Mouse (Mus musculus): ENCODE measurements at regions not wholly inside any gene's neighbourhood (a gene's known extent, or its start where the extent isn't known, plus 50 kb on each side); places are given as distances from the start of the nearest gene placed in this dataset.
"Not testable (repeated sequence)": the region's sequence is repeated elsewhere in the genome, so short reads cannot be mapped to it uniquely, and the experiment has no call there.

DNA sequence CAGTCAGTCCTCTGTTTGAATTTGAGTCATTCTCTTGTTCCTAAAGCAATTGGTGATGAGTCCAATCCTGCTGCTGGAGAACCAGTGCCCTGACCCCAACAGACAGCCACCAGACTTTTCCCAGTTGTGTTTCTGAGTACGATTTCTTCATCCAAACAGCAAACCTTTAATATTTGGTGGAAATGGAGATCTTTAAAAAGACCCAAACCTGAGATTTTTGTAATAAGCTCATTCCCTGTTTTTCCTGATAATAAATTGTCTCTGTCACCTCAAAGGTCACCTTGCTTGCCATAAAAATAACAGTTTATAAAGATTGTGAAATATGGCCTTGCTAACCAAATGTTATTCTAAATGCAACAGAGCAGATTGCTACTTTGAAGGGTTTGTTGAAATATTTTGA is 199.0 kb downstream of the Fam43a start:
- no peak for DNase-seq (ENCODE audit: low spot score in 2 of 2)

DNA sequence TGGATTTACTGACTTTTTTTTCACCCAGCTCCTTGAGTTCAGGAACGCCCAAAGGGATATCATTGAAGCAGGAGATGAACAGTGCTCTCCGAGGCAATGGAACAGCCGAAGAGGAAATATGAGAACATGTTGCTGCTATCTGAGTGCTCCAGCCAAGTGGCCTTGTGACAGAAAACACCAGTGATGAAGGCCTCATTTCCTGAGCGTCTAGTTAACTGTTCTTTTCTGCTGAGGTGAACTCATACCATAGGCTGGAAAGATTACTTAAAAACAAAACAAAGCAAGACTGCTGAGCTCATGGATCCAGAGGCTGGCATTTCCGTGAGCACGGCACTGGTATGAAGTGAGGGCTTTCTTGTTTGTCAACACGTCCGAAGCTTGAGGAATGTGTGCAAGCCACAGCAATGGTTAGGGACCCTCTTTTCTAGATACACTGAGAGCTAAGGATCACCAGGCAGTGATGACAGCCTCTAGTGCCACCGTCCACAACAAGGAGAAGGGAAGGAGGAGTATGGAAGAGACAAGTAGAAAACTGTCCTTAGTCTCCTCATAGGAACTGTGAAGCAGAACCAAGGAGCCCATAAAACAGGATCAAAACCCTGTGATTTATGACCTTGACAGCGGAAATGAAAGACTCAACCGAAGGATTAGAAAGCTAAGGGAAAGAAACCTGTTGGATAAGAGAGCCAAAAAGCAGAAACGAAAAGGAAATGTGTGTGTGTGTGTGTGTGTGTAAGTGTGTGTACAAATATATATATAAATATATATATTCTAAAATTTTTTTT is 200.4 kb downstream of the Fam43a start:
- no peak for DNase-seq (ENCODE audit: low spot score in 2 of 2)

DNA sequence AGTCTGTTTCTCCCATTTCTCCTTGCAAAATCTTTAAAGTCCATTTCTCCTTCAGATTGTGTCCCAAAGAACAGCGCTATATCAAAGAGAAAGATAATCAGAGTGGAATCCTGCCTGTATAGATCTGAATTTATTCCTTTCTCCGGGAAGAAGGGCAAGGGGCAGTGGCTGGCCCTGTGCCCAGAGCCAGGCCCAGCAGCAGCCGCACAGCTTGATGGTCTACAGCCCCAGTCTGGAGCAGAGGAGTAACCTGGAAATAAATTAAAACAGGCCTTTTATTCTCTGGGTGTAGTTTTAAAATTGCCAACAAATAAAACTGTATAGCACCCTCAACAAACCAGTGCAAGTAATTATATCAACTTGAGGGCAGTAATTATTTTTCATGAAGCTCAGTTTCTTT is 204.5 kb downstream of the Fam43a start:
- DNase-seq (ENCODE audit: low spot score in 2 of 2) = no peak

DNA sequence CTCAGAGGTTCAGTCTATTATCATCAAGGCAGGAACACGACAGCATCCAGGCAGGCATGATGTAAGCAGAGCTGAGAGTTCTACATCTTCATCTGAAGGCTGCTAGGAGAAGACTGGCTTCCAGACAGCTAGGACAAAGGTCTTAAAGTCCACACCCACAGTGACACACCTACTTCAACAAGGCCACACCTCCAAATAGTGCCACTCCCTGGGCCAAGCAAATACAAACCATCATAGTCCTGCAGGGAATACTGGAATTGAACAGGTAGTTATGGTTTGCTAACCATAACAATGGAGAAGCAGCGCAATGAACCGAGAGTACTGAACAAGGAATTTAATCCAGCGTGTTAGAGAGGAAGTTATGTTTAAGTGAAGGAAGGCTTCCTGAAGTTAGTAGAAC is 206.7 kb downstream of the Fam43a start:
- DNase-seq (ENCODE audit: low spot score in 2 of 2) = not testable (repeated sequence)

DNA sequence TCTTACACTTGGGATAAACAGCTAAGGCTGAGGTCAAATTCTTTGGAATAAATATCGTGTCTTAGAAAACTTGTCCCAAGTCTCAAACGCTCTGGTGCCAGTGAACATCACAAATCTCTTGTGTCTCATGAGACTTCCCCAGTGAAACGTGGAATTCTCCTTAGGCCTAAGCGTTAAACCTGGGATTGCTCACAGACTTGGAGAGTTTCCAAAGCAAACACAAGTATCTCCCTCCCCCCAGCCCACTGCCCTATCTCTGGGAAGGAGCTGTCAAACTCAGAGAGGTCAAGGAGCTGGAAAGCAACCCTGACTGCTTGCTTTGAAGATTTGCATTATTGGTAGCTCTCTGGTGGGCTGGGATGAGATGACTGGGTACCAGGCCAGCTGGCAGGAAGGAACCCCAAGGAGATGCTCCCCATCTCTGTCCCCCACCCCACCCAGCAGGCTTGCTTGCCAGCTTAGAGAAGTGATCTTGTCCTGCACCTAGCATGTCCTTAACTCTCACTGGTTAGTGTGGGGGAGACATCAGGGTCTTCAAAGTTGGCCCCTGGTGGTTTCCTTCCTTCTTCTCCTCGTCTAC is 219.1 kb downstream of the Fam43a start:
- DNase-seq (ENCODE audit: low spot score in 2 of 2) = no peak

DNA sequence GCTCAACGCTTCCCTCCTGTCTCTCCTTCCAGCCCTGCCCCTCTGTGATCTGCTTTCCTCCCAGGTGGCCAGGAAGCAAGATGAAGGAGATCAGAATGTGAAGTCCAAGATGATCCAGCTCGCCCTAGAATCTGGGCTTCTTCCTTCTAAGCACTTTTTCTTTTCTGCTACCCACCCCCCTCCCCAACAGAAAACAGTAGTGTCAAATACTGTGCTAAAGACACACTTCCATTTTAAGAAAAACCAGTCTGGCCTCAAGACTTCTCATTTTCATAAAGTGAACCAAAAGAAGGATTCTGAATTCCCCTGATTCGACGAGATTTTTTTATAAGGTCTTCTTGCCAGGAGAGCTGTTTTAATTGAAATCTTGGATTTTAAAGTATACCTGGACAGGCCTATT is 219.8 kb downstream of the Fam43a start:
- DNase-seq (ENCODE audit: low spot score in 2 of 2) = no peak

DNA sequence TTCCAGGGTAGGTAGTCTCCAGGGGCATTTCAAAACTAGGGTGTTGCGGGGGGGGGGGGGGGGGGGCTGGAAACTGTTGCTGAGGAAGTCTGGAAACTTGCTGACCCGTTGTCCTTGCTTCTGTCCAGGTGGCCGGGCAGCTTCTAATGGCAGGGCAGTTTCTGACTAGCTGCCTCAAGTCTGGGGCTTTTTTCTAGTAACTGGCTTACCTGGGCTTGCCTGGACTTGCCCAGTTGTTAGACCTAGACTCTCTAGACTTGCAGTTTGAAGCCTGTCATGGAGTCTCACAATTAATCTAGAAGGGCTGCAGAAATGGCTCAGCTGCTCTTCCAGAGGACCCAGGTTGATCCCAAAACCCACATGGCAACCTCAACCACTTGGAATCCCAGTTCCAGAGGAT is 220.7 kb downstream of the Fam43a start:
- DNase-seq (ENCODE audit: low spot score in 2 of 2) = no peak

DNA sequence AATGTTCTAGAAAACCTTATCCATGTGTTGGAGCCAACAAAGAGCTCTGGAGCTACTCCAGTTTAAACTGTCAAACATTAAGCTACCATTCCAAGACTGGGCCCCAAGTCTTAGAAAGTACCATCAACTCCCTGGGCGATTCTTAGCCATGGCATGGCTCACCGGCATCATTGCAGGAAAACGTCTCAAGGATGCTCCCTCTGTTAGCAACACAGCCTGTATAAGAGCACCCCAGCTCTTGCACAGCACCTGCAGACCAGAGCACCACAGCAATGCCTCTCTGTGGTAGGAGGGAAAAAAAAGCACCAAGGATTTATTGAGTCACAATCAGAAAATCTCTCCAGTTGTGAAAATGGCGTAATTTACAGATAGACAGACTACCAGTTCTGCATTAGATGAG is 221.2 kb downstream of the Fam43a start:
- no peak for DNase-seq (ENCODE audit: low spot score in 2 of 2)

DNA sequence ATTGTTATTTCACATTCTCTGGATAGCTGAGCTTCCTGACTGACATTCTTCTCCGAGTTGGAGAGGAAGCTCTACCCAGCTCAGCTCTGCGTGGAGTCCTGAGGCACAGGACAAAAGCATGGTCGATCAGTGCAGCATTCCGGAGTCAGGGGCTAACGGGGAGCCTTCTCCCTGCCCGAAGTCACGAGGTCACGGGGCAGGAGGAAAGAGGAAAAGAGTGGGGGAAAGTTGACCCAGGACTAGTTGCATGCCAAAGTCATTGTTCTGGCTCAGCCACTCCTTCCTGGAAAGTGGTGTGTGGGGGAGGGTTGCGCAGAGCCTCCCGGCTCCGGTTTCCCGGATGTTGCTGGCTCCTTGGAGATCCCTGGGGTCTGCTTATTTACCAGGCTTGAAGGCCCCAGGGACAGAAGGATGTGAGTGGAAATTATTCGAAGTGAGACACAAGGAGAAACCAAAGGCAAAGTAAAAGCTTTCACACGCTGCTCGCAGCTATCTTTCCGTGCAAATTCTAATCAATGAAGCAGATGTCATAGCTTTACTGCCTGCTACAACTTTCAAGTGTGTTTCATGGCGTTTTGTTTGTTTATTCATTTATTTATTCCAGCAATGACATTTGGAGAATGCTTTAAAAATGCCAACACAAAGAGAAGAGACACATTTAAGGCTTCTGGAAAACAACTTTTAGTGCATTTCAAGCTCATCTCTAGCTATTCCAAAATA is 221.8 kb downstream of the Fam43a start:
- no peak for DNase-seq (ENCODE audit: low spot score in 2 of 2)

DNA sequence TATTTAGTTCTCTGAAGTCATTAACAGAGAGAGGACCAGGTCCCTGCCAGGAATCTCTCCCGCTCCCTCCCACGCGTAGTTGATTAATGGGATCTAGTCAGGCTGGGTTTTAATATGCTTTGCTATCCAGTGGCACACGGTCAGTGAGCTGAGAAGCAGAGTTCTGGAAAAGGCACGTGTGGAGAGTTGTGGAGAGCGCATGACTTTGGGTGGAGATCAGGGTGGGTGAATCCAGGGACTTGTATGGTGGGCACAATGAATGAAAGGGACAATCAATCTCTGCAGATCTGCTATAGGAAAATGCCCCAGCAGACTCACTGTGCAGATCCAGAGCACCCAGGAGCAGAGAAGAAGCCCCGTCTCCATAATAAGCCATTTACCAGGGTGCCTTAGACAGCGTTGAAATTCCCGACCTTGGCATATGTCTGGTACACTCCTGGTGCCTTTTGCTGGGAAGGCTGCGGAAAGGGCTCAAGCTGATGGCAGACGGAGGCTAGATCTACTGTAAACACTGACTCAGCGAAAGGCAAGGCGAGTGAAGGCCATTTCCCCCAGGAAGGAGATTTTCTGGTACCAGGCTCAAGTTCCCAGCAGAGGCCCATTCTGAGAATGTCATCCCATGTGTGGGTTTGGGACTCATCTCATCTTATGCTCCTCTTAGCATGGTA is 222.5 kb downstream of the Fam43a start:
- DNase-seq (ENCODE audit: low spot score in 2 of 2) = no peak

DNA sequence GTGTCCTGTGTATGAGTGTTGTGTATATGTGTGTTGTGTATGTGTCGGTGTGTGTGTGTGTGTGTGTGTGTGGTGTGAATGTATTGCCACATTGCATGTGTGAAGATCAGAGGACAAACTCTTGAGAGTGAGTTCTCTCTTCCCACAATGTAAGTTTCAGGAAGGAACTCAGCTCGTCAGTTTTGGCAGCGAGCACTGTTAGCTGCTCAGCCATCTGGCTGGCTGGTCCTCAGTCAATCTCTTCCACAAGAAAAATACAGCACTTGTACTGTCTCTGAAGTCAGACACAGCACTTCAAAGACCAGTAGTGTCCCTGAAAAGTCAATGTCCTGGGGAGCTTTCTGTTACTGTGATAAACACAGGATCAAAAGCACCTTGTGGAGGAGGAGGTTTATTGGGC is 226.6 kb downstream of the Fam43a start:
- DNase-seq (ENCODE audit: low spot score in 2 of 2) = peak; percentile 19 to 72

DNA sequence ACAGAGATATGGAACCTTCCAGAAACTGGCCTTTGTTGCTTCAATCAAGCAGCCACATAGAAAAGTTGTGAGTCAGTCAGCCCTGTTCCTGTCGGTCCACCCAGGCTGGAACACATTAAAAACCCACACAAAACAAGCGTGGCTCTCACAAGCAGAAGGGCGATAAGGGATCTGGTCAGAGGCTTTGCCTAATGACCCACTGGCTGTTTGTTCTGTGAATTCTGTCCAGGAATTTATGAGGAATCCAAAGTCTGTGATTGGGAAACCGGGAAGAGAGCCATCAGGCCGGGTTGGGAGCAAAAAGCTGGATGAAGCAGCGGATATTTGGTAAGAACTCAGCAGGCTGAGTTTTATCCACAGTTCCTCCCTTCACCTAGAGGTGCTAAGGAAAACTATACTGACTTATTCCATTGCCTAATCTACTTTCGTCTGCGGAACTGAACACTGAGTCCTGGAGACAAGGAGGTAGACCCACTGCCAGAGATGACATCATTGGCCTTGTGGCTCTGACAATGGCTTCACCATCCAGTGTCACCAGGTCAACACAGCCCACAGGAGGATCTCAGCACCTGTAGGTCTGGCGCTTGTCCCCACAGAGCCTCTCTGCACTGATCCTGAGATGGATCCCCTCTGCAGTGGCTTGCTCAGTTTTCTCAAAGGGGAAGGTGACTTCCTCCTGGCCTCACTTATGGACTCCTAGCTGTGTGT is 228.5 kb downstream of the Fam43a start:
- DNase-seq (ENCODE audit: low spot score in 2 of 2) = no peak

DNA sequence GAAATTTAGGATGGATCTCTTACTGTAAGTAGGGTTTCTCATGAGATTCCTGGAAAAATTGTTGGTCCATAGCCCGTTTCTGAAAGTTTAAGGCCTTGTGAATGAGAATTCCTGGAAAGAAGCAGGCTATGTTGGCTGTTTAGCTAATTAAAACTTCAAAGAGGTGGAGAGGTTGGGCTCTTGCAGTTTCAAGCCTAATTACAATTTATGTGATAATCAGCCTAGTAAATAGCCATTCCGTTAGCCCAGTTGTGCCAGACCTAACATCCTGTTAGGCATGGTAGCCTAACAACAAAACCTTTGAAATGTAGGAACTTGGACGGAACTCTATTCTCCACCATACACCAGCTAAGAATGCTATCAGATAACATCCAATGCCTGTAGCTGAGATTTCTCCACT is 235.0 kb downstream of the Fam43a start:
- DNase-seq (ENCODE audit: low spot score in 2 of 2) = no peak

DNA sequence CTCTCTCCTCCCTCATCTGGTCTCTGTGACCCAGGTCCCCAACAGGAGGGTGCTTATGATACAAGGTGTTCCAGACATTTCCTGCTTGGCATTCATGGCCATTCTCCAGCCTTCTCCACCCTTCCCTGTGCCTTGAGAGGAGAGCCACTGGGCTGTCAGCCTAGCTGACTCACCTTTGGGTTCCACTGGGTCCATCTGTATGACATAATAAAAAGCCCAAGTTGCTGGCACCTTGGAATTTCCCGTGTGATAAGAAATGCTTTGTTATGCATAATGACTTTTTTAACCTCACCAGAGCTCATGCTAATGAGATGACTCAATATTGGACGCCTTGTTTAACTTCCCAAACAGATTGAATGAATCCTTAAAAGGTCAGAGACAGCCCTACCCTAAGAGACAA is 236.2 kb downstream of the Fam43a start:
- DNase-seq (ENCODE audit: low spot score in 2 of 2) = no peak

DNA sequence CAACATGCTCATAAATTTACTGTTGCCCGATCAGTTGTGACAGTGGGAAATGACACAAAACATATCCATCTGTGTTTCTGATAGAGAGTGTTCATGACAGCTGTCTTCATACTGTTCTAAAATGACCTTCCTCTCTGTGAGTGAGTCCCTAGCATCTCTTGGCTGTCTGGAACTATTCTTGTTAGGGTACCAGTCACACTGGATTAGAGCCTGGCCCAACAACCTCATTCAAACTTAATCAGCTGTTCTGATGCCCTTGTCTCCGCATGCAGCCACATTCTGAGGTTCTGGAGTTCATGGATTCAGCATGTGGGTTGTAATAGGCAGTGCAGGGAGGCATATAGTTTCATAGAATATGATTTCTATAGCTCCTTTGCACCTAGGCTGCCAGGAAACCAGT is 238.4 kb downstream of the Xxylt1 start:
- no peak for DNase-seq (ENCODE audit: low spot score in 2 of 2)

DNA sequence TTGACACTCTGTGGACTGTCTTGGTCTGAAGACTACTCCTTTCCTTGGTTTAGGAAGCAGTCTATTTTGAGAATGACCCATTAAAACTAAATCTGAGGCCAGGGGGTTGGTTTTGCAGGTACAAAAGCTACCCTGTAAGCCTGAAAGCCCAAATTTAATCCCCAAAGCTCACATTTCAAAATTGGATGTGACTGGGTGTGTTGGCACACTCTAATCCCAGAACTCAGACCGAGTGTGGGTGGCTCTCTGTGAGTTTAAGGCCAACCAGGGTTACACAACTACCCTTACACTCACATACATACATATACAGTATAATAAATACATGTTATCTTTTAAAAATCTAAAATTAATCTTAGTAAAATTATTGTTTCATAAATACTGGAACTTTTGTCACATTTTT is 228.6 kb downstream of the Xxylt1 start:
- no peak for DNase-seq (ENCODE audit: low spot score in 2 of 2)

DNA sequence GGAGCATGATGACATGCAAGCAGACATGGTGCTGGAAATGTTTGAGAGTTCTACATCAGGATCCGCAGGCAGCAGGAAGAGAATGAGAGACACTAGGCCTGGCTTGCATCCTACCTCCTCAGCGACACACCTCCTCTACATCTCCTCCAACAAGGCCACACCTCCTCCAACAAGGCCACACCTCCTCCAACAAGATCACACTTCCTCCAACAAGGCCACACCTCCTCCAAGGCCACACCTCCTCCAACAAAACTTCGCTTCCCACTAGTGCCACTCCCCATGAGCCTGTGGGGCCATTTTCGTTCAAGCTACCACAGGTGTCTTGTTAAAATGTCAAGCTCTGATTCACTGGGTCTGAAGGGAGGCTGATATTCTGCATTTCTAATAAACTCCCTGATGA is 226.5 kb downstream of the Xxylt1 start:
- DNase-seq (ENCODE audit: low spot score in 2 of 2) = no peak

DNA sequence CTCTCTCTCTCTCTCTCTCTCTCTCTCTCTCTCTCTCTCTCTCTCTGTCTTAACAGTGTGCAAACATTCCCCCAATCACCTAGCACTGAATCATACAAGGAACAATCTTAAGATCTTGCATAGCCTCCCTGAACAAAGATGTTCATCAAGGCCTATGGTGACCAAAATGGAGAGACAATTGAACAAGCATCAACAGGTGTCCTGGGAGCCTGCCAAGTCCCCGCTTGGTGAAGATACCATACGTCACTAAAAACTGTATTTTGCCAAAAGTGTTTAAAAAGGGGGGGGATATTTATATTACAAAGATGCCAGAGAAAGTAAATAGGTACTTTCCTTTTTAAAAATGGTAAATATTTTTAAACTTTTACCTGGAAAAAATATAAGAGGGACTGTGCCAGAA is 223.6 kb downstream of the Xxylt1 start:
- no peak for DNase-seq (ENCODE audit: low spot score in 2 of 2)

DNA sequence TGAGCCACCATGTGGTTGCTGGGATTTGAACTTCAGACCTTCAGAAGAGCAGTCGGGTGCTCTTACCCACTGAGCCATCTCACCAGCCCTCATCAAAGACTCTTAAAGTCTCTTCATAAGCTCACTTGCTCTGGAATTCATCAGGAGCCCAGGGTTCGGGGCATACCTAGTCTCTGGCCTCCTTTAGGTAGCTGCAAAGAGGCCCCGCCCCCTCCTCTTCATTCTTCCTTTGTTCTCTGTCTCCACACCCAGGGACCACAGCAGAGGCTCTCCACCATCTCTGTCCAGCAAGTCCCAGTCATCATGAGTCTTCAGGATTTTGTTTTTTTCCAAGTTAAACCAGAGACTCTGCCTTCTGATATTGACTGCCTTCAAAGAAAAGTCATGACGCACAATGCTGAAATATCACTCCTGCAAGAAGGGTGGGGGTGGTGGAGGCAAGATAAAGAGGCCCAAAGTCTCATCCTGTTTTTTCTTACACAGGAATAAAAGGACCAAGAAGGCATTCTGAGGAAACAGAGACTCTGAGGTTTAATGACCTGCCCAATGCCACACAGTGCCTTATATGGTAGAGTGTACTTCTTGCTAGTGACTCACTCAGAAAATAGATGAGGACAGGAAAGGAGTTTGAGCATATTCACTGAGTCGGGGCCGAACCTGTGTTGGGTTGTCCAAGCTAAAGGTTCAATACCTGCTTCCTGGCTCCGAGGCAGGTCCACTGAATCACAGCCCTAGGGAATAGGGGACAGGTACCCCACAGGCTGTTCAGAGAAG is 211.9 kb downstream of the Xxylt1 start:
- no peak for DNase-seq (ENCODE audit: low spot score in 2 of 2)

DNA sequence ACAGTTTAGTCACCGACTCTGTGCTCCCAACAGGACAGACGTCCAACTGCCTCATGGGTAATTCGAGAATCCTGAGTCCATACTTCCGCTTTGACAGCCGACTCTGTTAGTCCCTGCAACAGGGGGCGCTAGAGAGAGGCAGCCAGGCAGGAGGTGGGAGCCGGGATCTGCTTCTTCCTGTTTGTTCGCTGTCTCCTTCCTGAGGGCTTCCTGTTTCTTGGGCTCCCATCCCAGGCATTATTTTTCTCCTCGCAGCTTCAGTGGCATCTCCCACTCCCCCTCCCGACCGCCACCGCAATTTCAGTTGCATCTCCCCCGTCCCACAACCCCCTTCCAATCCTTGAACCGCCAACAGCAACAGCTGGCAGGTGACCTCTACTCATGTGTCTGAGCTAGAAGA is 211.1 kb downstream of the Xxylt1 start:
- DNase-seq (ENCODE audit: low spot score in 2 of 2) = no peak

DNA sequence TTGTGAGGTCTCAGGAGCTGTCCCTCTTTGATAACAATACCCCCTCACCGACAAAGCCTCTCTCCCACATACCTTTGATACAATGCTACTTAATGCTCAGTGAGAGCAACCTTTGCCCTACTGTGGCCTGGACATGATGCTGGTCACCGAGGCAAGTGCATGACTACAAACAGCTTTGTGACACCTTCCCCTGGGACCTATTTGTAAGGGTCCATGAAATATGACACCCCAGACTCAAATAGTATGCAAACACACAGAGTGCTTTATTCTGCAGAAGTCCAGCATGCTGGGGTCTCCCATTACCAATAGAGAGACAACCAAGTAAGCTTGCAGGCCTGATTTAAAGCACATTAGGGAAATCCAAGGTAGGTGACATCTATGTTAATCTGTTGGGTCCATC is 210.6 kb downstream of the Xxylt1 start:
- no peak for DNase-seq (ENCODE audit: low spot score in 2 of 2)
